Mouse (Mus musculus): Measurements from ENCODE around the gene Gm42372. TPM values are rescaled to one million over a fixed set of nuclear protein-coding genes. Genes with fewer than 3 reads are reported as not detected.
A peak's percentile ranks its signal among the peaks of the same experiment; 100 is the strongest.

Gm42372 gene
- total RNA-seq, 2 experiments from 2014 or later: 62.3 to 67.7 TPM

- no peak overlapping the region for H3K4me3 ChIP-seq
- intact Hi-C loops (cut with DNase I): loop anchor here (10.0 kb wide), 1 partner anchor 967 kb away; the partner anchor contains the start of gene Bicra
- TF ChIP-seq CTCF (IDR thresholded peaks at IDR 0.05): no peak
- no peak overlapping the region for H3K27ac ChIP-seq
- DNase-seq (ENCODE audit: extremely low spot score in 1 of 2, low spot score in 2 of 2): no peak
Observed at GRCm38 (mm10) chr7:17011909-17012590, 29.2 kb downstream of the Gm42372 start.

DNA sequence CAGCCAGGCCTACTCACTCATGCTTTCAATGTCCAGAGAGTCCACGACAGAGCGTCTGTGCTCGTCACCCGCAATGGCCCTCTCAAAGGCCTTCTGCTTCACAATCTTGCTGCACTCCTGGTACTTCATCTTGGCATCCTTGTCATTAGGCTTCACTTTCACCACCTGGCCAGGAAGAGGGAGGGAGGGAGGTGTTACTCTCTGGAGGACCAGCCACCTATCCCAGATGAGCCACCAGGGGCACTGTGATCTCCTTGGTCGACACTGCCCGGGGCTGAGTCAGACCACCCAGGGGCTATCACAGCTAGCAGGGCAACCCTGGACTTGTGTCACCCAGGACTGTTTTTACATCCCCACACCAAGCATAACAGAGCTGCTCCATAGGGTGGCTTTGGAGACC is 32.5 kb downstream of the Gm42372 start:
- DNase-seq (ENCODE audit: extremely low spot score in 1 of 2, low spot score in 2 of 2): no peak
- Histone ChIP-seq H3K4me3 (no peak overlapping the region), H3K27ac (peak overlapping the region; percentile 66; the same call in 1 of the 2 replicates)
- peak; percentile 32 for TF ChIP-seq CTCF (IDR thresholded peaks at IDR 0.05)
- intact Hi-C loops (cut with DNase I): loop anchor here (5.0 to 10.0 kb wide), 2 partner anchors 47 to 971 kb away; partner anchors contain the start of genes Bicra and Hif3a

DNA sequence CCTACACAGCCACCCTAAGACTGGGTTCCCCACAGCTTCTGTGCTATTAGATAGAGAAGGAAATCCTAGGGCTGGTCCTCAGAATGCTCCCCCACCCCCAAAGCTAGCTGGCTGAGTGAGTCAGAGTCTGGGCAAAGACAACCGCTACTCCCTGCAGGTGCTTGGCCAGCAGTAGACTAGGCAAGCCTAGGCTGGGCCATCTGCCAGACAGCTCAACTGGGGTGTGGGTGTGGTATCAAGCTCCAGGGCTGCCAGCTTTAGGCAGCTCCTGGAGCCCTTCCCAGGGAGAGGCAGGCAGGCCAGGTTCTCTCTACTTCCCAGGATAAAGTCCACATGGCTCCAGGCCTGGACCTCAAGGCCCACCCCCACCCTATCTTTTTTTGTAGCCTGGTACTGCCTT is 34.1 kb downstream of the Gm42372 start:
- no peak for TF ChIP-seq CTCF (IDR thresholded peaks at IDR 0.05)
- intact Hi-C loops (cut with DNase I): loop anchor here (5.0 to 10.0 kb wide), 2 partner anchors 45 to 972 kb away; partner anchors contain the start of genes Bicra and Hif3a
- Histone ChIP-seq H3K27ac (peak overlapping the region; percentile 81), H3K4me3 (no peak overlapping the region)
- DNase-seq (ENCODE audit: extremely low spot score in 1 of 2, low spot score in 2 of 2): peak; percentile 90 to 94

GRCm38 (mm10) chr7:17017921-17018320 is 35.0 kb downstream of the Gm42372 start:
- Histone ChIP-seq H3K4me3 (no peak overlapping the region), H3K27ac (peak overlapping the region; percentile 81)
- no peak for DNase-seq (ENCODE audit: extremely low spot score in 1 of 2, low spot score in 2 of 2)
- intact Hi-C loops (cut with DNase I): loop anchor here (5.0 to 10.0 kb wide), 2 partner anchors 44 to 973 kb away; partner anchors contain the start of genes Bicra and Hif3a
- TF ChIP-seq CTCF (IDR thresholded peaks at IDR 0.05): no peak

DNA sequence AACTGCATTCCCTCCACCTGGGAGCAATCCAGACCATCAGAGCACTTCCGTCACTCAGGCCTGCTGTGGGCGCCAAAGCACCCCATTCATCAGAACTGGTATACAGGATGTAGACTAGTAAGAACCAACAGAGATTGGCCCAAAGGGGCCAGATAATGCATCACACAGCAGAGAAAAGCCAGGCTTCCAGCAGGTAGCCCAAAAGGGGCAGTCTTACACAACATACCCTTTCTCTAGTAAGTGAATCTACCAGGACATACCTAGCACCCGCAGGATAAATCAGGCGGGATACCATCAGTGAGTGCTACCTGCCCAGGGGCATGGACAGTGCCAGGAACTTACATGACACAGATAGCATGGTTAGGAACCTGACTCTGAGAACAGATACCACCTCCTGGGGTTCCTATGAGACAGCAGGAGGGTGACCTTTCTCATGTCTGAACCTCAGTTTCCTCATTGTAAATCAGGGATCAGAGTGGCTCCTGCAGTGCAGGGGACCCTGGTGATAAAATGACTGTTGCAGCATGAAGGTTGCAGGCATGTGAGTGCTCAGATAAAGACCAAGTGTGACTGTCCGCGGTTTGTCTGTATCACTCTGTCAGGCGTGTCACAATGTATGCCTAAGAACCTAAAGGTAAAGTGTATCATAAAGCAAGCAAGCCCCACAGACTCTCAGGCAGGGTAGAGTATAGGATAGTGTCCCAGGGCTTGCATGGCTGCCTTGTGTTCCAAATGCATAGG is 36.7 kb downstream of the Gm42372 start:
- H3K27ac ChIP-seq: peak overlapping the region; percentile 19
- DNase-seq (ENCODE audit: extremely low spot score in 1 of 2, low spot score in 2 of 2): no peak
- intact Hi-C loops (cut with DNase I): loop anchor here (5.0 to 10.0 kb wide), 2 partner anchors 43 to 975 kb away; partner anchors contain the start of genes Bicra and Hif3a
- no peak overlapping the region for H3K4me3 ChIP-seq
- TF ChIP-seq CTCF (IDR thresholded peaks at IDR 0.05): no peak

GRCm38 (mm10) chr7:17022176-17022575 is 39.3 kb downstream of the Gm42372 start:
- TF ChIP-seq CTCF (IDR thresholded peaks at IDR 0.05): no peak
- intact Hi-C loops (cut with DNase I): no loop called here
- H3K4me3 ChIP-seq: no peak overlapping the region
- no peak overlapping the region for H3K27ac ChIP-seq
- DNase-seq (ENCODE audit: extremely low spot score in 1 of 2, low spot score in 2 of 2): no peak

DNA sequence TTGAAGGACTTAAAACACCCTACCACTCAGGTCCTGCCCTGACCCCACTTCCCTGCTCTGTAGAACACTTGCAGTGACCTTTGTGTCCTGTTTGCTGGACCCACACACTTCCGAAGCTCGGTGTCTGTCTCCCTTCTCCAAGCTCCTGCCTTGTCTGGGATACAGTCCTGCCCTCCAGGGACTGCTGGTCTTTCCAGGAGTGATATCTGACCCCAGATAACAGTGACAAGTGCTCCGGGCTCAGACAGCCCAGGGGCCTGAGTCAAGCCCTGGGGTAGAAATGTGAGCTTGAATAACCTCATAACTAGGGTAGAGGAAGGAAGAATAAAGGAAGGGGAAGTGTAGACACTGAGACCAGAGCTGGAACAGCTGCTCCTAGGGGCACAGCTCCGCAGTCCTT is 40.8 kb downstream of the Gm42372 start:
- Histone ChIP-seq H3K27ac (peak overlapping the region; percentile 63), H3K4me3 (no peak overlapping the region)
- TF ChIP-seq CTCF (IDR thresholded peaks at IDR 0.05): no peak
- no peak for DNase-seq (ENCODE audit: extremely low spot score in 1 of 2, low spot score in 2 of 2)
- intact Hi-C loops (cut with DNase I): no loop called here

DNA sequence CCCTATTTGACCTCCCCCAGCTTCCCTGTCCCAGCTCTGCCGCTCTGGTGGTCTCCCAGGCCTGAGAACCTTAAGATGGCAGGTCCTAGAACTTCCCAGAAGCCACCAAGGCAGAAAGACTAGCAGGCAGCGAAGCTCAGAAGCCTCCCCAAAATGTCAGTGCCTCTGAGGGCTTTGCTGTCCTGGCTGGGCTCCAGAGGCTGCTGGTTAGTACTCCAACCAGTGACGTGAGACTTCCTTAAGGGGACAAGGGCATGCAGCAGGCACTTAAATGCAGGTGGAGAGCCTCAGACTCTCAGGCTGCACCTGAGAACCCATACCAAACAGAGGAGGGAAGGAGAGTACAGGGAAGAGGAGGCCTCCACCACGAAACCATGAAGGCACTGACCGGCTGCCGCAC is 41.3 kb downstream of the Gm42372 start:
- intact Hi-C loops (cut with DNase I): no loop called here
- no peak overlapping the region for H3K4me3 ChIP-seq
- DNase-seq (ENCODE audit: extremely low spot score in 1 of 2, low spot score in 2 of 2): no peak
- H3K27ac ChIP-seq: peak overlapping the region; percentile 63
- no peak for TF ChIP-seq CTCF (IDR thresholded peaks at IDR 0.05)

- Histone ChIP-seq H3K27ac (peak overlapping the region; percentile 63), H3K4me3 (peak overlapping the region; percentile 85)
- intact Hi-C loops (cut with DNase I): no loop called here
- DNase-seq (ENCODE audit: extremely low spot score in 1 of 2, low spot score in 2 of 2): no peak
- TF ChIP-seq CTCF (IDR thresholded peaks at IDR 0.05): no peak
Observed at GRCm38 (mm10) chr7:17024814-17025504, 42.1 kb downstream of the Gm42372 start.

- H3K4me3 ChIP-seq: peak overlapping the region; percentile 85
- peak overlapping the region; percentile 98 for H3K27ac ChIP-seq
- no peak for DNase-seq (ENCODE audit: extremely low spot score in 1 of 2, low spot score in 2 of 2)
- TF ChIP-seq CTCF (IDR thresholded peaks at IDR 0.05): no peak
- intact Hi-C loops (cut with DNase I): no loop called here
Observed at GRCm38 (mm10) chr7:17025505-17025894, 42.6 kb downstream of the Gm42372 start.

DNA sequence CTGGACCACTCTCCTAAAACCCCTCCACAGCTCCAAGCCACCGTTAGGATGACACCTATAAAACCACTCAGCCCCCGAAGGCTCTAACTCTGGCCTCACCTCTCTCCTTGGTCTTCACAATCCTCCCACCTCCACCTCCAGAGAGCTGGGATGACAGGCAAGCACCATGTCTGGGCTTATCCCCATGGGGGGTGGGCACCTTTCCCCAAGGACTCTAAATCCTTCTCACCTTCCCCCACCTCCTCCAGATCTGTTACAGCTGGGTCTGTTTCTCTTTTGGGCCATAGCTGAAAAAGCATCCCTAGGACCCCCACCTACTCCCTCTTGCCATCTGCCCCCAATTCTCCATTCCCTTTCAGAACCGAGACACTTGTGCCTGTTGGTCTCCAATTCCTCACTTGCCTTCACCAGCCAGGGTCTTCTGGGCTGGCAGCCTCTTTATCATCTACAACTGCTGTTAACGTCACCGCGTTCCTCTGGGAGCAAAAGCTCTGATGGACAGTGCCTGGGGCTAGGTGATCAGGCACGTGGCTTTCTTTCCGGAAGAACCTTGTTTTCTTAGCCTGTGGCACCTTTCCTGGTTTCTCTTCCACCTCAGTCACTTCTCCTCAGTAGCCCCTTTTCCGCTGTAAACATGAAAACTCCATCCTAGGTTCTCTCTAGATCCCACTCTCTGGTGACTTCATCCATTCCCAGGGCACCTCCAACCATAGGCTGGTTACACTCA is 43.2 kb downstream of the Gm42372 start:
- Histone ChIP-seq H3K27ac (peak overlapping the region; percentile 98), H3K4me3 (peak overlapping the region; percentile 85)
- no peak for TF ChIP-seq CTCF (IDR thresholded peaks at IDR 0.05)
- DNase-seq (ENCODE audit: extremely low spot score in 1 of 2, low spot score in 2 of 2): no peak
- intact Hi-C loops (cut with DNase I): loop anchor here (2.0 kb wide), 2 partner anchors 31 to 41 kb away; no protein-coding TSS in a partner anchor

Measured in left cerebral cortex, adult 2 months (tissue).